Mouse (Mus musculus) left cerebral cortex, adult 2 months (tissue): ENCODE measurements around the gene Hoxc9. TPM values are rescaled to one million over a fixed set of nuclear protein-coding genes. Genes with fewer than 3 reads are reported as not detected.

Source experiments
- DNase-seq, 2 experiments: peaks; one replicate each; pipeline ENCODE4 v3.0.0; 2021 to 2022; ENCODE audit warnings: low spot score in 2 of 2, mixed read lengths in 1 of 2; ENCODE audit errors: extremely low spot score in 1 of 2
- H3K27ac ChIP-seq: fragments of 200-600 bp; 2 replicates; pipeline ENCODE4 v1.8.1; 2022
- H3K4me3 ChIP-seq: fragments of 200-600 bp; 2 replicates; pipeline ENCODE4 v1.8.1; 2022
- CTCF ChIP-seq: fragments of 200-600 bp; IDR thresholded peaks from 2 replicates; pipeline ENCODE4 v1.8.1; 2022; ENCODE audit warnings: antibody characterized with exemption, mild to moderate bottlenecking, moderate library complexity
- intact Hi-C: fragments of 180-260 bp; cut with DNase I; formaldehyde crosslinking; loops from one replicate; pipeline ENCODE4 v1.15.1; 2025
- total RNA-seq, 2 experiments: library from RNA; stranded (reverse); gene quantifications; 2 replicates each; pipeline ENCODE4 v1.2.3; 2021

The Hoxc9 gene
- total RNA-seq, 2 experiments from 2014 or later: not detected

DNA sequence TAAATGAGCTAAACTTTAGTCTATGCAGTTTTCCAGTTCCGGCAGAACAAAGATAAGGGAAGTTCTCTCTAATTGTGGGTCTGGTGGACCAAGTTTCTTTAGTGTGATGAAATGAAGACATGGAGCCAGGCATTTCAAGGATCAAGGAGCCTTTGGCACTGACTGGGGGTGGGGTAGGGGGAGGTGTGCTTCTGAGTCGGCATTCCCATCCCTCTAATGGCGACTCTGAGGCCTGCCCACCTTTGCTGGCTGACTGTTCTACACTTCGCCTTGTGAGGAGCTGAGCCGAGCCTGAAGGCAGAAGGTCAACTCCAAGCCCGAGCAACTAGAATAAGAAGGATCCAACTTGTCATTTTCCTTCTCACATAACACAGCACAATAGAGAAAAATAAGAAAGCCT, 14.5 kb upstream of the Hoxc9 start:
- Histone ChIP-seq H3K27ac (no peak overlapping the region), H3K4me3 (no peak overlapping the region)
- intact Hi-C loops: loop anchor here (5.0 kb wide), 1 partner anchor 101 kb away; no protein-coding TSS in a partner anchor
- TF ChIP-seq CTCF: no peak
- no peak for DNase-seq

DNA sequence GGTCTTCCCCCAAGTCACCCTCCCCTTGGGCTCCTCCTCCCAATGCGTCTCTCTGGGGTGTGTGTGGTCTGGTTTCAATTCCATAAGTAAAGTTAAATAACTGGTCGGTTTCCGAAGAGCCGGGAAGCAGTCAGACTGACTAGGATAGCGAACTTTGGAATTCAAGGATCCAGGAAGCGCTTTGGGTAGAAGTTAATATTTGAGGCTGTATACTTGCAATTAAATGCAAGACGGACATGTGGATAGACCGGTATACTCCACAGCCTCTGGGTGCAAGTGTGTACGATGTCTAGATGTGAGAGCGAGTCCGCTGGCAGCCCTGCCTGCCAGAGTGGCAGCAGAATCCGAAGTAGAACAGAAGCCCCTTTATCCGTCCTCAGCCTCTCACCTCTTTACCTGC, 13.7 kb upstream of the Hoxc9 start:
- Histone ChIP-seq H3K4me3 (no peak overlapping the region), H3K27ac (no peak overlapping the region)
- no peak for DNase-seq
- TF ChIP-seq CTCF: no peak
- intact Hi-C loops: loop anchor here (5.0 kb wide), 1 partner anchor 100 kb away; no protein-coding TSS in a partner anchor

DNA sequence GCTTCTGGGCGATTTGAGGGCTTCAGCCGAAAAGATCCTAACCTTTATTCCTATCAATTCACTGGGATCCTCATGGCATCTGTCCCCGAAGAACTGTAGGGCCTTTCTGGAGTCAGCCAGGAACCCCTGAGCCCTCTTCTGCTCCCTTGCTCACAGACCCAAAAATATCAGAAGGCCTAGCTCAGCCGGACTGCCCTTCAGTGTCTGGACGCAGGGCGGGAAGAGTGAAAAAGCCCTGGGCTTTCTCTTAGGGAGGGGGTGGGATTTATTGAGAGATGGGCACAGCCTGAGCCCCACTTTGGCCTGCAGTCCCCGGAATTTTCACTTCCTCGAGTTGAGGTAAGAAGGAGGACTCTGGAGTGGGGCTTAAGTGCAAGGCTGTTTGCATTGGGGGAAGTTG, 13.0 kb upstream of the Hoxc9 start:
- H3K27ac ChIP-seq: no peak overlapping the region
- DNase-seq: no peak
- no peak overlapping the region for H3K4me3 ChIP-seq
- intact Hi-C loops: loop anchor here (5.0 kb wide), 1 partner anchor 99 kb away; no protein-coding TSS in a partner anchor
- TF ChIP-seq CTCF: no peak

DNA sequence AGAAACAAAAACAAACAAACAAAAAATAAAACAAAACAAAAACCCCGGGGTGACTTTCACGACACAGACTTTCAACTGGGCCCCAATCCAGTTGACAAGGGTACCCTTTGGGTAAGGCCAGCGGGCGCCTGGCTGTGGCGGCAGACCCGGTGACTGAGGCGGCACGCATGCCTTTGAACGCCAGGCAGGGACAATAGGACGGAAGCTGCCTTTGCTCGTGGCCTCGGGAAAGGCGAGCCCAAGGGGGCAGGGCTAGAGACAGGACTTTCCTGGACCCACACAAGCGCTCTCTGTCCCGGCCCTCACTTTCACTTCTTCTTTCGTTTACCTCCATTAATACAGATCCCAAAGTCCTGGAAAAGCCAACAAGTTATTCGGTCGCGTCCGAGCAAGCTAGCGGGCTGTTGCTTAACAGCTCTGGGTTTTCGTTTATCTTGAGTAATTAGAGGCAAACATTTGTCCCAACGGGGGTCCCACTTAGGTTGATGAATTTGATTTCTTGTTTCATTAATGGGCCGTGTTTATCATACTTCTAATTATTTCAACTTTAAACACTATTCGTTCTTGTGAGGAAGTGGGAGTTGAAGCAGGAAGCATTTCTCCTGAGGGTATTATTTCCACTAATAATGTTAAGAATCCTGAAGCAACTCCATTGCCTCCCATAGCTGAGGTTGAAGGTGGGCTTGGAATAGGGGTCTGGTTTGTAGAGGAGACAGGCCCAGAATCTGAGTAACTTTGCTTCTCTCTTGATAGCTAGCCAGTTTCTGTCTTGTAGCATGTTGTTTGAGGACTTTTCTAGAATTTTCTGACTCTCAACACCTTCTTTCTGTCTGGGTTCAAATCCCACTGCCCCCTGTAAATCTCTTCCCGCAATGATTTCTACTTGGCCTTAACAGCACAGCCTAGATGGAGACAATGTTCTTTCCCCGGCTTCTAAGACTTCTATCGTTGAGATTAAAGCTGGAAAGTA, 12.3 kb upstream of the Hoxc9 start:
- TF ChIP-seq CTCF: no peak
- Histone ChIP-seq H3K4me3 (no peak overlapping the region), H3K27ac (no peak overlapping the region)
- intact Hi-C loops: loop anchor here (5.0 kb wide), 1 partner anchor 98 kb away; no protein-coding TSS in a partner anchor
- DNase-seq: no peak

DNA sequence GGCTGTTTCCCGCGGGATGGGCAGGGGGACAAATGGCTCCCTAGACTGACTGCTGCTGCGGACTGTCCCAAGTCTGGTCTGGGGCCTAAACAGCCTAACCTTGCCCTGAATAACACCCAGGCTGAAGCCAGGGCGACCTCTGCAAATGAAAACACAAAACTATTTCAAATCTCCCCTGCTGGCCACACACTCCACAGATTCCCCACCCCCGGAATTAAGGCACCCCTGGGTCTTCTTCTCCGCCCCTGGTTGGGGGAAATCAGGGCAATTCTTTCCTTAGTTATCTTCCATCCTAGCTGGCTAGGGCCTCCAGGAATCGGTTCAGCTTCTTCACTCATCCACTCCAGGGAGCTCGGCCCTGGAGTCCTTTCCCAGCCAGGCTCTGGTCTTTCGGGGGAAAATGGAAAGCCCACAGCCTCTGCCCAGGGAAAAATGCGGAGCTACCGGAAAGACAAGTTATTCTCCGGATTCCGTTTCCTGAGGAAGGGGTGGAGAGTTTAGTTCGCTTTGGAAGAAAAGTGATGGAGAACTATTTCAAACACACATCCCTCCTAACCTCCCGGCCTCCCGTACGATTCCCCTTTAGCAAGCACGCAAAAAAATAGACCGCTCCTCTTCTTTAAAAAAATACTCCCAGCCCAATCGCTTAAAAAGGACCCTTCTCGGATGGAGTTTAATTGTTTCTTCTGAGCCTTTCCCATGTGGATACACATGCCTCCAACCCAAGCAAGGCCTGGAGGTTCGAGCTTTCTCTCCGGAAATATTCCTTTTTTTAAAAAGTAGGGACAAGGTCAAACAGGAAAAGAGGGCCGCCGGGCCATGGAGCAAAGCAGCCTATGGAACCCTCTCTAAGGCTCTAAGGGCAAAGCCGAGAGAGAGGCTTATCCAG, 11.0 kb upstream of the Hoxc9 start:
- DNase-seq: no peak
- Histone ChIP-seq H3K27ac (no peak overlapping the region), H3K4me3 (no peak overlapping the region)
- no peak for TF ChIP-seq CTCF
- intact Hi-C loops: no loop called here

DNA sequence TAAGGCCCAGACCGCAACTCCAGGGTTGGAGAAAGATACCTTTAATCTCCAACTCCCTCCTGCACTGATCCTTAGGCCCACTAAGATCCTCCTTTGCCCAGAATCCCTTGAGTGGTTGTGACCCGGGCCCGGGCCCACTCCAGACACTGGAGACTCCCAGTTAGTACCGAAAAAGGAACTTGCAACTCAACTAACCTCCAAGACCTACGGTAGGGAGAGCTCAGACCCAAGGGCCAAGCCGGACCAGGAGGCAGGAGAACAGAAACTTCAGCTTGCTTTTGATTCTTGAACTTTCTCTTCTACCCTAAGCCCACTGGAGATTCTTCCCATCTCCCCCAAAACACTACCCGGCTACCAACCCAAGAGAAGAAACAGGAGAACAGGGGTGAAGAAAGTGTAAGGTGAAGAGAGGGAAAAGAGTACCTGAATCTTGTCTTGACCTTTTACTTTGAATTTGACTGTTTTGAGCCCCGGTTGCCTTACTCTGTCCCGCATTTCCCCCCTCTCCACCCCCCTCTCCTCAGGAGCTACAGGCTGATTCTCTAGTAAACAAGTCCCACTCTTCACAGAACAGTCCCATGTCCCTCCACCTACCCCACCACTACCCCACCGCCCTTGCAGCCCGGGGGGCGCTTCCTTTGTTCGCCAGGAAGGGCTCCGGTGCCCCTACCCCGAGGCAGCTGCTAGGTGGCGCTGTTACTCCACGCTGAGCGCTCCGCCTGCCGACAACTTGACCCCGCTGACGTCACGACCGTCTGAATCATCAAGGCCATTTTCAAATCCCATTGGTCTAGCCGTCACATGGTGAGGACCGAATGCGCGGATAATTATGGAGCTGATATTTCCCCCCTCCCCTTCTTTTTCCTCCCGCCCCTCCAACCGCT, 10.1 kb upstream of the Hoxc9 start:
- no peak for DNase-seq
- intact Hi-C loops: no loop called here
- H3K4me3 ChIP-seq: no peak overlapping the region
- peak; percentile 28 for TF ChIP-seq CTCF
- H3K27ac ChIP-seq: no peak overlapping the region

DNA sequence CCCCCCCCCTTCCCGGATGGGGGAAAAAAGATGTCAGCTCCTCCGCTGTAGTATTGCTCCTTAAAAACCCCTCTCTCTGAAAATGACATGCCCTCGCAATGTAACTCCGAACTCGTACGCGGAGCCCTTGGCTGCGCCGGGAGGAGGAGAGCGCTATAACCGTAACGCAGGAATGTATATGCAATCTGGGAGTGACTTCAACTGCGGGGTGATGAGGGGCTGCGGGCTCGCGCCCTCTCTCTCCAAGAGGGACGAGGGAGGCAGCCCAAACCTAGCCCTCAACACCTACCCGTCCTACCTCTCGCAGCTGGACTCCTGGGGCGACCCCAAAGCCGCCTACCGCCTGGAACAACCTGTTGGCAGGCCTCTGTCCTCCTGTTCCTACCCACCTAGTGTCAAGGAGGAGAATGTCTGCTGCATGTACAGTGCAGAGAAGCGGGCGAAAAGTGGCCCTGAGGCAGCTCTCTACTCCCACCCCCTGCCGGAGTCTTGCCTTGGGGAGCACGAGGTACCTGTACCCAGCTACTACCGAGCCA, 9.4 kb upstream of the Hoxc9 start, which contains the start of gene Hoxc10:
TSS of gene Hoxc10 (plus strand) at position 21 of the 536 bp plus-strand sequence.
- TF ChIP-seq CTCF: no peak
- Histone ChIP-seq H3K4me3 (no peak within 1 kb of the TSS), H3K27ac (no peak within 1 kb of the TSS)
- no peak for DNase-seq
- intact Hi-C loops: no loop called here

DNA sequence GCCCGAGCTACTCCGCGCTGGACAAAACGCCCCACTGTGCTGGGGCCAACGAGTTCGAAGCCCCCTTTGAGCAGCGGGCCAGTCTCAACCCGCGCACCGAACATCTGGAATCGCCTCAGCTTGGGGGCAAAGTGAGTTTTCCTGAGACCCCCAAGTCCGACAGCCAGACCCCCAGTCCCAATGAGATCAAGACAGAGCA, 9.0 kb upstream of the Hoxc9 start, which contains the start of gene Hoxc5:
TSS of gene Hoxc5 (plus strand) at position 132 of the 199 bp plus-strand sequence.
- Histone ChIP-seq H3K4me3 (no peak within 1 kb of the TSS), H3K27ac (no peak within 1 kb of the TSS)
- no peak for DNase-seq
- TF ChIP-seq CTCF: no peak
- intact Hi-C loops: no loop called here

DNA sequence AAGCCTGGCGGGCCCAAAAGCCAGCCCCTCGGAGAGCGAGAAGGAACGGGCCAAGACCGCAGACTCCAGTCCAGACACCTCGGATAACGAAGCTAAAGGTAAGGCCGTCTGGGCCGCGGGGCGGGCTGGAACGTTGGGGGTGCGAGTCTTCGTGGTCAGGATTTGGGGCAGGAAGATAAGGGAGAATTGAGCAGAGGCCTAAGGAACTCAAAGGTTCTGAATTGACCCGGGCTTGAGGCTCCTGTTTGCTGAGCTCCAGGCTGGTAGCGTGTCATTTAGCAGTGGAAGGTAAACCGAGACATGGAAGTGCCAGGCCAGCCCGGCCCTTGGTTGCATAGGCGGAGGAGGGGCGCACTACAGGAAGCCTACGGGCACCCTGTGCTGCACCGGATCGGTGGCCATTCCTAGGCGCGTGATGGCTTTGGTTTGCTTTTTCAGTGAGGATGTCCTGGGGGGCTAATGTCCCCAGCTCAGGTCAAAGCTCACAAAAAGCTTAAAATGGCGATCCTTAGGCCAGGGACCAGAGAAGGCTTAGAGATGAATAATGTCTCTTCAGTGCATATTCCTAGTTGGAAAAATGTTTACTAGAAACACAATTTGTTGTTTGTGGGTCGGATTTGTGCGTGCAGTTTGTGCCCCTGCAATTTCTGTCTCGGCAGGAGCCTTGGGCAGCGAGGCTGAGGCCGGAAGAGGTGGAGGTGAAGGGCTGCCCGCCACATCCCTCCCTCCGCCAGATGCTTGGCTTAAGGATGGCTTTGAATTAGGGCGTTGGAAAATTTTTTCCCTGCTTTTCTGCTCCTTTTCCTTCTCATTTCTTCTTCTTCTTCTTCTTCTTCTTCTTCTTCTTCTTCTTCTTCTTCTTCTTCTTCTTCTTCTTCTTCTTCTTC, 8.5 kb upstream of the Hoxc9 start:
- intact Hi-C loops: no loop called here
- DNase-seq: no peak
- H3K27ac ChIP-seq: no peak overlapping the region
- TF ChIP-seq CTCF: no peak
- H3K4me3 ChIP-seq: no peak overlapping the region

DNA sequence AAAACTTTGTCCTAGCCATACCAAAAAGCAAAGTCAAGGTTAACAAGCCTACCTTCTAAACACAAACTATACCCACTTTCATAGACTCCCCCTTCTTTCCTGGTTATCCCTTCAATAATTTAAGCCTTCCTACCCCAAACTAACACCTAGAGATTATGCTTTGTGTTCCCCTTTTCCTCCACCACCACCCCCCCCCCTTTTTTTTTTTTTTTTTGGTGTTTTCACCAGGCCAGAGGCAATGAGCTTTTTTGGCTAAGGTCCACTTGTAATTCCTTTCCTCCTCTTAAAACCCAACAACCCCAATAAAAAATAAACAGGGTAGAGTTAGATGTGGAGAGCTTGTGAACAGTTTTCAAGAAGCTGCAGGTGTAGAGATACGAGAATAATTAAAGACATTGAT, 6.9 kb upstream of the Hoxc9 start:
- Histone ChIP-seq H3K4me3 (no peak overlapping the region), H3K27ac (no peak overlapping the region)
- no peak for DNase-seq
- intact Hi-C loops: no loop called here
- no peak for TF ChIP-seq CTCF
